Mouse (Mus musculus) myocyte (in vitro differentiated cells): ENCODE measurements around the gene Ufd1. TPM values are rescaled to one million over a fixed set of nuclear protein-coding genes. Genes with fewer than 3 reads are reported as not detected.
A peak's percentile ranks its signal among the peaks of the same experiment; 100 is the strongest.

Experiments
- H3K27me3 ChIP-seq: one replicate; pipeline ENCODE4 v1.6.1; 2011; ENCODE audit not compliant: control insufficient read depth, insufficient read depth, insufficient read length
- H3K36me3 ChIP-seq: one replicate; pipeline ENCODE4 v1.6.1; 2011; ENCODE audit not compliant: control insufficient read depth, insufficient read depth
- H3K4me2 ChIP-seq: one replicate; pipeline ENCODE4 v1.6.1; 2011; ENCODE audit warnings: low read depth, control low read depth
- H3K4me3 ChIP-seq: one replicate; pipeline ENCODE4 v1.5.1; 2011; ENCODE audit warnings: mild to moderate bottlenecking, control low read depth, moderate library complexity
- H3K79me2 ChIP-seq: one replicate; pipeline ENCODE4 v1.6.1; 2011; ENCODE audit not compliant: control insufficient read depth, insufficient read depth
- H3ac ChIP-seq: one replicate; pipeline ENCODE4 v1.6.1; 2011; ENCODE audit not compliant: control insufficient read depth, insufficient read length
- CEBPB ChIP-seq: IDR thresholded peaks from 2 replicates; pipeline ENCODE4 v1.6.1; 2011; ENCODE audit warnings: mild to moderate bottlenecking, moderate library complexity; ENCODE audit not compliant: poor library complexity, insufficient read depth, severe bottlenecking
- E2F4 ChIP-seq: IDR thresholded peaks from one replicate; pipeline ENCODE4 v1.6.1; 2011; ENCODE audit warnings: mild to moderate bottlenecking, control low read depth, moderate library complexity; ENCODE audit not compliant: insufficient read depth
- MAX ChIP-seq: IDR thresholded peaks from one replicate; pipeline ENCODE4 v1.6.1; 2011; ENCODE audit warnings: low read depth, mild to moderate bottlenecking, control low read depth
- MYOD1 ChIP-seq, 3 experiments: IDR thresholded peaks; one replicate each; pipeline ENCODE4 v1.6.1; 2011; ENCODE audit warnings: control low read depth in 2 of 3, low read depth in 2 of 3, mild to moderate bottlenecking in 2 of 3, moderate library complexity in 1 of 3; ENCODE audit not compliant: insufficient read length in 2 of 3, control insufficient read depth in 1 of 3
- MYOG ChIP-seq, 3 experiments: IDR thresholded peaks; one replicate each; pipeline ENCODE4 v1.6.1; 2011; ENCODE audit warnings: control low read depth in 2 of 3, low read depth in 2 of 3, mild to moderate bottlenecking in 2 of 3; ENCODE audit not compliant: insufficient read length in 2 of 3, control insufficient read depth in 1 of 3, insufficient read depth in 1 of 3
- POLR2A ChIP-seq: IDR thresholded peaks from one replicate; pipeline ENCODE4 v1.6.1; 2011; ENCODE audit warnings: low read depth, mild to moderate bottlenecking, control low read depth, moderate library complexity; ENCODE audit not compliant: insufficient read length
- POLR2AphosphoS2 ChIP-seq: IDR thresholded peaks from one replicate; pipeline ENCODE4 v1.6.1; 2011; ENCODE audit warnings: low read depth, control low read depth; ENCODE audit not compliant: insufficient read length
- REST ChIP-seq: IDR thresholded peaks from one replicate; pipeline ENCODE4 v1.6.1; 2011; ENCODE audit warnings: mild to moderate bottlenecking, control low read depth, moderate library complexity; ENCODE audit not compliant: insufficient read depth, insufficient read length
- SRF ChIP-seq: IDR thresholded peaks from one replicate; pipeline ENCODE4 v1.6.1; 2011; ENCODE audit warnings: low read depth; ENCODE audit not compliant: control insufficient read depth, insufficient read length
- TCF12 ChIP-seq: IDR thresholded peaks from one replicate; pipeline ENCODE4 v1.6.1; 2011; ENCODE audit warnings: mild to moderate bottlenecking, control low read depth; ENCODE audit not compliant: poor library complexity, insufficient read depth, severe bottlenecking
- TCF3 ChIP-seq: IDR thresholded peaks from one replicate; pipeline ENCODE4 v1.6.1; 2011; ENCODE audit warnings: low read depth, control low read depth; ENCODE audit not compliant: insufficient read length
- USF1 ChIP-seq: IDR thresholded peaks from one replicate; pipeline ENCODE4 v1.6.1; 2011; ENCODE audit warnings: low read depth, mild to moderate bottlenecking, control low read depth, moderate library complexity
- polyA plus RNA-seq: library from polyadenylated mRNA; unstranded; fragments of >200 nt; fragmentation: generic; extraction: Trizol; gene quantifications from one replicate; pipeline ENCODE4 v1.2.1, GENCODE M21; 2012; ENCODE audit warnings: missing spikeins

Gene Ufd1
- polyA plus RNA-seq, 1 experiment, result 32.0 TPM

DNA sequence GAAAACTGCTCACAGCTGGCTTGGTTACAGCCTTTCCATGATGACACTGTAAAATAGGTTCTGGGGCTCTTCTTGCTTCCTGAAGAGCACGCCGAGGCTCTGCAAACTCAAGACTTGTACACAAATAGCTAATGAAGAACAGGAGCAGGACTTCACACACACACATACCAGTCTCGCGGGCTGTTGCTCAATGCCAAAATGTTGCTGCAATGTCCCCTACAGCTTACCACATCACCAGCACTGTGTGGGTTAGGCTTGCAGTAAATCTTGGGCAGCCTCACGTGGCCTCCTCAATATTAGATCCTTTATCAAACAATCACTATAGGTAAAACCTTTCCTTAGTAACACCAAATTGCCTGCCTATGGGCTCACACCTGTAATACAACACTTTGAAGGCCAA is 2.6 kb upstream of the Ufd1 start:
- no peaks in the 10 kb centered on the region for H3K27me3 ChIP-seq
- peaks cover 23% of the 10 kb centered on the region for H3K79me2 ChIP-seq
- H3K4me3 ChIP-seq, result no peak overlapping the region
- no peak for TF ChIP-seq MYOG (IDR thresholded peaks at IDR 0.05; ENCODE audit: control insufficient read depth in 1 of 3, insufficient read depth in 1 of 3, insufficient read length in 2 of 3, low read depth in 2 of 3)
- no peak for TF ChIP-seq SRF
- TF ChIP-seq MYOD1 (IDR thresholded peaks at IDR 0.05; ENCODE audit: control insufficient read depth in 1 of 3, insufficient read length in 2 of 3, low read depth in 2 of 3), result no peak
- no peak for TF ChIP-seq MAX
- TF ChIP-seq REST, result no peak
- no peak for TF ChIP-seq USF1
- no peak for TF ChIP-seq POLR2A
- no peak for TF ChIP-seq TCF3
- no peak for TF ChIP-seq POLR2AphosphoS2
- no peak for TF ChIP-seq CEBPB
- TF ChIP-seq TCF12, result no peak
- TF ChIP-seq E2F4, result no peak
- H3ac ChIP-seq, result no peak overlapping the region
- H3K36me3 ChIP-seq, result no peaks in the 10 kb centered on the region
- no peak overlapping the region for H3K4me2 ChIP-seq

- Histone ChIP-seq H3K36me3 (peaks cover 8% of the 10 kb centered on the region), H3K79me2 (peaks cover 33% of the 10 kb centered on the region)
These were observed 547 bp upstream of the Ufd1 start for GRCm38 (mm10) chr16:18811032-18811431.

DNA sequence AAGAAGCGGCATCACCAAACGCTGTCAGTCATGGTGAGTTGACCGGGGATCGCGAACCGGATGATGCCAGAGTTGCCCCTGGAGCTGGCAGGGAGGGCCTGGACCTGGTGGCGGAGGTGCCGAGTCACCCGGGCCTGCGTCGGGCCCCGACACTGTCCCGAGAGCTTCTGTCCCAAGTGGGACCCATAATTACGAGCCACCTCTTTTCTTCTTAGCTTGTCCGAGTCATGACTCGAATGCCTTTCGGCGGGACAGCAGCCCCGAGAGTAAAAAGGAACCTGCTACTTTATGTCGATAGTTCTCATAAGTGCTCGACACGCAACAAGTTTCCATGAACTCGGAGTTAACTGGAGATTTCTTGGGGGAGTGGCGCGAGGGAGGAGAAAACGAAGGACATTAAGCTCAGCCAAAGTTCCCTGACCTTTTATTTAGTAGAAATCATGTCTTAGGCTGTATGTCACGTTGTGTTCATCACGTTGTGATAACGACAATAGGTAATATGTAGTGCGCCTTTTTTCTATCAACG is 869 bp downstream of the Ufd1 start:
- peak overlapping the region; percentile 75 for H3ac ChIP-seq
- H3K79me2 ChIP-seq, result peaks cover 35% of the 10 kb centered on the region
- no peak for TF ChIP-seq POLR2AphosphoS2
- TF ChIP-seq REST, result no peak
- TF ChIP-seq CEBPB, result no peak
- no peak for TF ChIP-seq MYOD1 (IDR thresholded peaks at IDR 0.05; ENCODE audit: control insufficient read depth in 1 of 3, insufficient read length in 2 of 3, low read depth in 2 of 3)
- TF ChIP-seq TCF3, result no peak
- no peak for TF ChIP-seq E2F4
- no peaks in the 10 kb centered on the region for H3K27me3 ChIP-seq
- peak overlapping the region; percentile 92 for H3K4me2 ChIP-seq
- peaks cover 19% of the 10 kb centered on the region for H3K36me3 ChIP-seq
- H3K4me3 ChIP-seq, result peak overlapping the region; percentile 93

More at GRCm38 (mm10) chr16:18811032-18811431, 547 bp upstream of the Ufd1 start:
- H3ac ChIP-seq, result peak overlapping the region; percentile 75
- peak overlapping the region; percentile 81 for H3K4me2 ChIP-seq
- TF ChIP-seq POLR2A (no peak), USF1 (no peak), MYOD1 (IDR thresholded peaks at IDR 0.05; ENCODE audit: control insufficient read depth in 1 of 3, insufficient read length in 2 of 3, low read depth in 2 of 3) (no peak), E2F4 (no peak)
- no peaks in the 10 kb centered on the region for H3K27me3 ChIP-seq
- peak overlapping the region; percentile 93 for H3K4me3 ChIP-seq

DNA sequence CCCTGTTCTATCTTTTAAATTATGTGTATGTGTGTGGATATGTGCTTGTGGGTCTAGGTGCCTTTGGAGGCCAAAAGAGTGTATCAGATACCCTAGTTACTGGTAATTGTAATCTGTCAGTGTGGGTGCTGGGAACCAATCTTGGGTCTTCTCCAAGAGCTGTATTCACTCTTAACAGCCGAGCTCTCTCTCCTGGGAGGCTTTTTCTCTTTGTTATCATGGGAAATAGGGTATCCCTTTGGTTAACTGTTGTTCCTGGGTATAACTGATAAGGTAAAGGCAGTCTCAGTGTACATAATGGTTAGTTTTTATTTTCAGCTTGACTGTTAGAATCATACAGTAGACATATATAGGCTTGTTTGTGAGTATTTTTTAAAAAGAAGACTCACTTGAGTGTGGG is 10.8 kb downstream of the Ufd1 start:
- Histone ChIP-seq H3K4me2 (no peak overlapping the region), H3K4me3 (no peak overlapping the region), H3ac (no peak overlapping the region), H3K27me3 (no peaks in the 10 kb centered on the region), H3K36me3 (peaks cover 73% of the 10 kb centered on the region), H3K79me2 (peaks cover 4% of the 10 kb centered on the region)
- TF ChIP-seq POLR2AphosphoS2 (no peak), REST (no peak), POLR2A (no peak), SRF (no peak), TCF12 (no peak), USF1 (no peak), TCF3 (no peak), MAX (no peak), E2F4 (no peak), MYOD1 (IDR thresholded peaks at IDR 0.05; ENCODE audit: control insufficient read depth in 1 of 3, insufficient read length in 2 of 3, low read depth in 2 of 3) (no peak), MYOG (IDR thresholded peaks at IDR 0.05; ENCODE audit: control insufficient read depth in 1 of 3, insufficient read depth in 1 of 3, insufficient read length in 2 of 3, low read depth in 2 of 3) (no peak), CEBPB (no peak)

- no peak overlapping the region for H3K4me2 ChIP-seq
- H3K27me3 ChIP-seq, result no peaks in the 10 kb centered on the region
- no peak overlapping the region for H3K4me3 ChIP-seq
- H3K79me2 ChIP-seq, result no peaks in the 10 kb centered on the region
- no peak for TF ChIP-seq POLR2AphosphoS2
- peaks cover 72% of the 10 kb centered on the region for H3K36me3 ChIP-seq
- no peak overlapping the region for H3ac ChIP-seq
These were observed 11.3 kb downstream of the Ufd1 start for GRCm38 (mm10) chr16:18822925-18823324.

DNA sequence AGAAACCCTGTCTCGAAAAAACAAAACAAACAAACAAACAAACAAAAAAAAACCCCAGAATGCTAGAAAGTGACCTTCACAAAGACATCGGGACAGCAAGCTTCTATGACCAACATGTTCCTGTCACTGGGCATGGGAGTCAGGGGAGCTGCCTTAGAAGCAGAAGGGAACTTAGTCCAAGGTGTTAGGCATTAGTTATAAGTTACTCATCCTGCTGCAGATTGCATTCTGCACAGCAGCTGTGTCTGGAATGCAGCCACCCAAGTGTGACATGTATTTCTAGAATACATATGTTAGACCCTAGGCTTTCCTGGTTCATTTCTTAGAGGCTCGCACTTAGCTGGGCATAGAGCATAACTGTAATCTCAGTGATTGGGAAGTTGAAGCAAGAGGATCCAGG is 17.1 kb downstream of the Ufd1 start:
- Histone ChIP-seq H3K4me2 (no peak overlapping the region), H3K27me3 (no peaks in the 10 kb centered on the region), H3K79me2 (no peaks in the 10 kb centered on the region), H3ac (no peak overlapping the region), H3K36me3 (peaks cover 80% of the 10 kb centered on the region), H3K4me3 (no peak overlapping the region)
- TF ChIP-seq MYOD1 (IDR thresholded peaks at IDR 0.05; ENCODE audit: control insufficient read depth in 1 of 3, insufficient read length in 2 of 3, low read depth in 2 of 3), result no peak
- TF ChIP-seq POLR2A, result no peak
- TF ChIP-seq SRF, result no peak
- TF ChIP-seq TCF12, result no peak
